Mouse (Mus musculus) 416B (cell line): ENCODE data around the gene Uba6.

Experiments used
- DNase-seq: peaks from one replicate; pipeline ENCODE4 v3.0.0; 2011; ENCODE audit warnings: low read depth

Gene Uba6

GRCm38 (mm10) chr5:86172449-86173161 lies at the start of gene Uba6:
Gene Uba6 (minus strand): TSS chr5:86172803.
- DNase-seq = peak; percentile 98

GRCm38 (mm10) chr5:86197801-86198200 lies 25.2 kb upstream of the Uba6 start, which contains the start of gene Gnrhr:
Gene Gnrhr (minus strand): TSS chr5:86197901.
- no peak for DNase-seq

- DNase-seq = peak; percentile 83
Observed at GRCm38 (mm10) chr5:86191356-86191755, 18.8 kb upstream of the Uba6 start.

- peak; percentile 88 for DNase-seq
Observed at GRCm38 (mm10) chr5:86190770-86191169, 18.2 kb upstream of the Uba6 start.

- DNase-seq = peak; percentile 56
Observed at GRCm38 (mm10) chr5:86190290-86190689, 17.7 kb upstream of the Uba6 start.

- no peak for DNase-seq
Observed at GRCm38 (mm10) chr5:86187441-86187840, 14.8 kb upstream of the Uba6 start.

GRCm38 (mm10) chr5:86173778-86174177 lies 1.2 kb upstream of the Uba6 start:
- no peak for DNase-seq

- DNase-seq = peak; percentile 26
Observed at GRCm38 (mm10) chr5:86172088-86172448, 535 bp downstream of the Uba6 start.

GRCm38 (mm10) chr5:86129828-86130227 lies 42.8 kb downstream of the Uba6 start:
- no peak for DNase-seq

GRCm38 (mm10) chr5:86128749-86129148 lies 43.9 kb downstream of the Uba6 start:
- DNase-seq = no peak

GRCm38 (mm10) chr5:86118457-86119094 lies 54.0 kb downstream of the Uba6 start:
- peak; percentile 60 for DNase-seq

- no peak for DNase-seq
Observed at GRCm38 (mm10) chr5:86113997-86114396, 58.6 kb downstream of the Uba6 start.

- peak; percentile 66 for DNase-seq
Observed at GRCm38 (mm10) chr5:86113037-86113436, 59.6 kb downstream of the Uba6 start.

GRCm38 (mm10) chr5:86111074-86111473 lies 61.5 kb downstream of the Uba6 start:
- DNase-seq = no peak

- DNase-seq = no peak
Observed at GRCm38 (mm10) chr5:86106610-86107009, 66.0 kb downstream of the Uba6 start.

- DNase-seq = no peak
Observed at GRCm38 (mm10) chr5:86102176-86102575, 70.4 kb downstream of the Uba6 start.

GRCm38 (mm10) chr5:86100621-86101020 lies 72.0 kb downstream of the Uba6 start:
- DNase-seq = peak; percentile 54

- peak; percentile 42 for DNase-seq
Observed at GRCm38 (mm10) chr5:86098988-86099387, 73.6 kb downstream of the Uba6 start.

GRCm38 (mm10) chr5:86094754-86095153 lies 77.8 kb downstream of the Uba6 start:
- DNase-seq = no peak

GRCm38 (mm10) chr5:86086751-86087150 lies 85.9 kb downstream of the Uba6 start:
- DNase-seq = peak; percentile 72

GRCm38 (mm10) chr5:86084979-86085378 lies 87.6 kb downstream of the Uba6 start:
- peak; percentile 79 for DNase-seq

- no peak for DNase-seq
Observed at GRCm38 (mm10) chr5:86083987-86084386, 88.6 kb downstream of the Uba6 start.

GRCm38 (mm10) chr5:86078720-86079334 lies 93.8 kb downstream of the Uba6 start:
- peak; percentile 89 for DNase-seq
